Mouse (Mus musculus): ENCODE measurements around the gene Car5a. TPM values are rescaled to one million over a fixed set of nuclear protein-coding genes. Genes with fewer than 3 reads are reported as not detected.

Car5a gene
- polyA plus RNA-seq, 1 experiment from 2014 or later = not detected

GRCm38 (mm10) chr8:121977819-121978590, 33.3 kb upstream of the Car5a start:
- Histone ChIP-seq H3K4me2 (ENCODE audit: low read length) (no peak overlapping the region), H3K4me1 (ENCODE audit: control insufficient read depth, insufficient read depth, low read length) (no peaks in the 10 kb centered on the region), H3K9me3 (ENCODE audit: control insufficient read depth, low read length) (no peaks in the 10 kb centered on the region), H3K9ac (replicated peaks; ENCODE audit: low read length) (no peak overlapping the region), H3K4me3 (replicated peaks; ENCODE audit: low read depth, low read length) (no peak overlapping the region), H3K27ac (replicated peaks; ENCODE audit: low read depth, low read length) (no peak overlapping the region), H3K27me3 (ENCODE audit: control insufficient read depth, insufficient read depth, low read length) (no peaks in the 10 kb centered on the region), H3K36me3 (ENCODE audit: control insufficient read depth, insufficient read depth, low read length) (peaks cover 83% of the 10 kb centered on the region)
- 72% methylated on average over 8 of the region's 8 CpGs for WGBS
- ATAC-seq (ENCODE audit: low FRiP score, low TSS enrichment) (peak; percentile 37; the same call in 1 of the 2 replicates), DNase-seq (peak; percentile 87)

GRCm38 (mm10) chr8:121973906-121974305, 29.2 kb upstream of the Car5a start:
- H3K4me1 ChIP-seq (ENCODE audit: control insufficient read depth, insufficient read depth, low read length) = peaks cover 6% of the 10 kb centered on the region; the same call in 1 of the 2 replicates
- H3K27me3 ChIP-seq (ENCODE audit: control insufficient read depth, insufficient read depth, low read length) = no peaks in the 10 kb centered on the region
- H3K4me3 ChIP-seq (replicated peaks; ENCODE audit: low read depth, low read length) = no peak overlapping the region
- WGBS = 88% methylated on average over 28 of the region's 28 CpGs
- DNase-seq (no peak), ATAC-seq (ENCODE audit: low FRiP score, low TSS enrichment) (no peak)
- H3K9ac ChIP-seq (replicated peaks; ENCODE audit: low read length) = no peak overlapping the region
- no peaks in the 10 kb centered on the region for H3K9me3 ChIP-seq (ENCODE audit: control insufficient read depth, low read length)
- no peak overlapping the region for H3K27ac ChIP-seq (replicated peaks; ENCODE audit: low read depth, low read length)
- H3K36me3 ChIP-seq (ENCODE audit: control insufficient read depth, insufficient read depth, low read length) = peaks cover 46% of the 10 kb centered on the region
- no peak overlapping the region for H3K4me2 ChIP-seq (ENCODE audit: low read length)

- Histone ChIP-seq H3K4me3 (replicated peaks; ENCODE audit: low read depth, low read length) (no peak overlapping the region), H3K4me1 (ENCODE audit: control insufficient read depth, insufficient read depth, low read length) (peaks cover 23% of the 10 kb centered on the region), H3K36me3 (ENCODE audit: control insufficient read depth, insufficient read depth, low read length) (peaks cover 27% of the 10 kb centered on the region), H3K27ac (replicated peaks; ENCODE audit: low read depth, low read length) (peak overlapping the region; percentile 60), H3K9me3 (ENCODE audit: control insufficient read depth, low read length) (no peaks in the 10 kb centered on the region), H3K4me2 (ENCODE audit: low read length) (no peak overlapping the region), H3K27me3 (ENCODE audit: control insufficient read depth, insufficient read depth, low read length) (no peaks in the 10 kb centered on the region), H3K9ac (replicated peaks; ENCODE audit: low read length) (peak overlapping the region; percentile 29; the same call in 1 of the 2 replicates)
- ATAC-seq (ENCODE audit: low FRiP score, low TSS enrichment) = no peak
- no peak for DNase-seq
- WGBS = 71% methylated on average over 17 of the region's 17 CpGs
These were observed 26.9 kb upstream of the Car5a start for GRCm38 (mm10) chr8:121971488-121972058.

- no peaks in the 10 kb centered on the region for H3K27me3 ChIP-seq (ENCODE audit: control insufficient read depth, insufficient read depth, low read length)
- no peak overlapping the region for H3K9ac ChIP-seq (replicated peaks; ENCODE audit: low read length)
- H3K36me3 ChIP-seq (ENCODE audit: control insufficient read depth, insufficient read depth, low read length) = peaks cover 13% of the 10 kb centered on the region
- ATAC-seq (ENCODE audit: low FRiP score, low TSS enrichment) (no peak), DNase-seq (no peak)
- no peak overlapping the region for H3K4me3 ChIP-seq (replicated peaks; ENCODE audit: low read depth, low read length)
- no peaks in the 10 kb centered on the region for H3K9me3 ChIP-seq (ENCODE audit: control insufficient read depth, low read length)
- H3K27ac ChIP-seq (replicated peaks; ENCODE audit: low read depth, low read length) = no peak overlapping the region
- no peak overlapping the region for H3K4me2 ChIP-seq (ENCODE audit: low read length)
- 88% methylated on average over 8 of the region's 8 CpGs for WGBS
- peaks cover 25% of the 10 kb centered on the region for H3K4me1 ChIP-seq (ENCODE audit: control insufficient read depth, insufficient read depth, low read length)
These were observed 25.5 kb upstream of the Car5a start for GRCm38 (mm10) chr8:121970225-121970624.

GRCm38 (mm10) chr8:121968542-121968941, 23.8 kb upstream of the Car5a start:
- ATAC-seq (ENCODE audit: low FRiP score, low TSS enrichment) (no peak), DNase-seq (no peak)
- peaks cover 25% of the 10 kb centered on the region for H3K4me1 ChIP-seq (ENCODE audit: control insufficient read depth, insufficient read depth, low read length)
- no peaks in the 10 kb centered on the region for H3K9me3 ChIP-seq (ENCODE audit: control insufficient read depth, low read length)
- no peak overlapping the region for H3K4me3 ChIP-seq (replicated peaks; ENCODE audit: low read depth, low read length)
- no peak overlapping the region for H3K4me2 ChIP-seq (ENCODE audit: low read length)
- H3K9ac ChIP-seq (replicated peaks; ENCODE audit: low read length) = no peak overlapping the region
- 0 out of 2 replicates have a peak overlapping the region, but pooled peaks have one; percentile 13 for H3K27ac ChIP-seq (replicated peaks; ENCODE audit: low read depth, low read length)
- H3K36me3 ChIP-seq (ENCODE audit: control insufficient read depth, insufficient read depth, low read length) = no peaks in the 10 kb centered on the region
- no peaks in the 10 kb centered on the region for H3K27me3 ChIP-seq (ENCODE audit: control insufficient read depth, insufficient read depth, low read length)
- 85% methylated on average over 4 of the region's 4 CpGs for WGBS

- Histone ChIP-seq H3K4me1 (ENCODE audit: control insufficient read depth, insufficient read depth, low read length) (peaks cover 25% of the 10 kb centered on the region), H3K27ac (replicated peaks; ENCODE audit: low read depth, low read length) (no peak overlapping the region), H3K4me3 (replicated peaks; ENCODE audit: low read depth, low read length) (no peak overlapping the region), H3K9me3 (ENCODE audit: control insufficient read depth, low read length) (no peaks in the 10 kb centered on the region), H3K36me3 (ENCODE audit: control insufficient read depth, insufficient read depth, low read length) (no peaks in the 10 kb centered on the region), H3K9ac (replicated peaks; ENCODE audit: low read length) (no peak overlapping the region), H3K27me3 (ENCODE audit: control insufficient read depth, insufficient read depth, low read length) (no peaks in the 10 kb centered on the region), H3K4me2 (ENCODE audit: low read length) (no peak overlapping the region)
- DNase-seq (no peak), ATAC-seq (ENCODE audit: low FRiP score, low TSS enrichment) (no peak)
- WGBS = 55% methylated on average over 4 of the region's 4 CpGs
These were observed 23.3 kb upstream of the Car5a start for GRCm38 (mm10) chr8:121967977-121968376.

- ATAC-seq (ENCODE audit: low FRiP score, low TSS enrichment) (no peak), DNase-seq (no peak)
- H3K4me2 ChIP-seq (ENCODE audit: low read length) = no peak overlapping the region
- no peaks in the 10 kb centered on the region for H3K36me3 ChIP-seq (ENCODE audit: control insufficient read depth, insufficient read depth, low read length)
- 0 out of 2 replicates have a peak overlapping the region, but pooled peaks have one; percentile 5 for H3K27ac ChIP-seq (replicated peaks; ENCODE audit: low read depth, low read length)
- no peaks in the 10 kb centered on the region for H3K9me3 ChIP-seq (ENCODE audit: control insufficient read depth, low read length)
- H3K27me3 ChIP-seq (ENCODE audit: control insufficient read depth, insufficient read depth, low read length) = no peaks in the 10 kb centered on the region
- H3K4me1 ChIP-seq (ENCODE audit: control insufficient read depth, insufficient read depth, low read length) = peaks cover 25% of the 10 kb centered on the region
- no peak overlapping the region; the same call in 1 of the 2 replicates for H3K9ac ChIP-seq (replicated peaks; ENCODE audit: low read length)
- WGBS = 40% methylated on average over 7 of the region's 7 CpGs
- no peak overlapping the region for H3K4me3 ChIP-seq (replicated peaks; ENCODE audit: low read depth, low read length)
These were observed 22.2 kb upstream of the Car5a start for GRCm38 (mm10) chr8:121966714-121967448.

GRCm38 (mm10) chr8:121966110-121966509, 21.4 kb upstream of the Car5a start:
- H3K4me2 ChIP-seq (ENCODE audit: low read length) = no peak overlapping the region
- H3K27me3 ChIP-seq (ENCODE audit: control insufficient read depth, insufficient read depth, low read length) = no peaks in the 10 kb centered on the region
- no peaks in the 10 kb centered on the region for H3K9me3 ChIP-seq (ENCODE audit: control insufficient read depth, low read length)
- H3K36me3 ChIP-seq (ENCODE audit: control insufficient read depth, insufficient read depth, low read length) = no peaks in the 10 kb centered on the region
- ATAC-seq (ENCODE audit: low FRiP score, low TSS enrichment) (no peak), DNase-seq (no peak)
- no peak overlapping the region for H3K9ac ChIP-seq (replicated peaks; ENCODE audit: low read length)
- no peak overlapping the region for H3K4me3 ChIP-seq (replicated peaks; ENCODE audit: low read depth, low read length)
- WGBS = 72% methylated on average over 5 of the region's 5 CpGs
- H3K27ac ChIP-seq (replicated peaks; ENCODE audit: low read depth, low read length) = no peak overlapping the region
- H3K4me1 ChIP-seq (ENCODE audit: control insufficient read depth, insufficient read depth, low read length) = peaks cover 18% of the 10 kb centered on the region

All from midbrain, embryonic 14.5 days (tissue).